Mouse (Mus musculus) ES-Bruce4 (cell line): ENCODE measurements around the gene Hmgb2. TPM values are rescaled to one million over a fixed set of nuclear protein-coding genes. Genes with fewer than 3 reads are reported as not detected.
A peak's percentile ranks its signal among the peaks of the same experiment; 100 is the strongest.

Source experiments
- H3K27ac ChIP-seq: 2 replicates; pipeline ENCODE4 v1.5.1; 2012; ENCODE audit warnings: low read length, inconsistent platforms; ENCODE audit not compliant: insufficient read depth
- H3K27me3 ChIP-seq: 2 replicates; pipeline ENCODE4 v1.6.1; 2012; ENCODE audit warnings: mild to moderate bottlenecking, low read length, inconsistent platforms; ENCODE audit not compliant: control insufficient read depth, poor library complexity, insufficient read depth, severe bottlenecking
- H3K36me3 ChIP-seq: 2 replicates; pipeline ENCODE4 v1.6.1; 2012; ENCODE audit warnings: inconsistent platforms, mild to moderate bottlenecking, low read length, moderate library complexity; ENCODE audit not compliant: control insufficient read depth, poor library complexity, insufficient read depth, severe bottlenecking
- H3K4me1 ChIP-seq: one replicate; pipeline ENCODE4 v1.8.1; 2011; ENCODE audit warnings: low read length; ENCODE audit not compliant: control insufficient read depth, insufficient read depth
- H3K4me3 ChIP-seq: 2 replicates; pipeline ENCODE4 v1.5.1; 2011; ENCODE audit warnings: low read depth, mild to moderate bottlenecking, low read length
- H3K9ac ChIP-seq: 2 replicates; pipeline ENCODE4 v1.6.1; 2012; ENCODE audit warnings: low read depth, mild to moderate bottlenecking, inconsistent platforms; ENCODE audit not compliant: poor library complexity, severe bottlenecking
- H3K9me3 ChIP-seq: replicated peaks from 2 replicates; pipeline ENCODE4 v1.6.1; 2012; ENCODE audit warnings: mild to moderate bottlenecking, low read length, inconsistent platforms; ENCODE audit not compliant: control insufficient read depth, poor library complexity, insufficient read depth, severe bottlenecking
- CTCF ChIP-seq: IDR thresholded peaks from one replicate; pipeline ENCODE4 v1.8.1; 2011; ENCODE audit warnings: low read depth, low read length
- EP300 ChIP-seq: IDR thresholded peaks from 2 replicates; pipeline ENCODE4 v1.6.1; 2011; ENCODE audit warnings: low read depth, low read length; ENCODE audit not compliant: insufficient read depth
- POLR2A ChIP-seq: IDR thresholded peaks from one replicate; pipeline ENCODE4 v1.8.1; 2011; ENCODE audit warnings: low read length; ENCODE audit not compliant: insufficient read depth
- polyA plus RNA-seq: library from polyadenylated mRNA; stranded (reverse); fragments of >200 nt; gene quantifications from 2 replicates; pipeline ENCODE4 v1.2.4, GENCODE M21; 2011; ENCODE audit warnings: low read depth; ENCODE audit not compliant: missing spikeins, insufficient read depth, insufficient read length

The Hmgb2 gene
- polyA plus RNA-seq, 1 experiment = 235 TPM

DNA sequence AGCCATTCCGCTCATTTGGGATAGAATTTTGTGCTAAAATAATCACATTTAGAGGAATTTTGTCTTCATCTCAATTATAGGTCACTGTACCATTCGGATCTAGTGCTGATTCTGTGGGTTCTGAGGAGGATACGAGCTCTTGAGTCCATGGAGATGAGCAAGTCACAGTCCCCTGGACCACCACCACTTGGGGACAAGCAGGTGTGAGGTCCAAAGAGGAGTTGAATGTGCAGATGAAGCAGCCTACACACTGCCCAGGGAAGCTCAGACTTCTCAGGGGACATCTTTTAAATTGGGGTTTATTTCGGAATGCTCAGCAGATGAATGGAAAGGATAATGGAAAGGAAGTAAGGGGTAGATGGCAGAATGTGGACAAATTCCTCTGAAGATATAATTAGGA lies 21.4 kb downstream of the Hmgb2 start:
- H3K27me3 ChIP-seq = no peaks in the 10 kb centered on the region
- no peak overlapping the region for H3K4me3 ChIP-seq
- TF ChIP-seq POLR2A = no peak
- TF ChIP-seq EP300 = no peak
- TF ChIP-seq CTCF = no peak
- no peaks in the 10 kb centered on the region; the same call in 1 of the 2 replicates for H3K36me3 ChIP-seq
- H3K27ac ChIP-seq = no peak overlapping the region
- no peaks in the 10 kb centered on the region for H3K9me3 ChIP-seq
- no peak overlapping the region for H3K9ac ChIP-seq
- H3K4me1 ChIP-seq = no peaks in the 10 kb centered on the region

DNA sequence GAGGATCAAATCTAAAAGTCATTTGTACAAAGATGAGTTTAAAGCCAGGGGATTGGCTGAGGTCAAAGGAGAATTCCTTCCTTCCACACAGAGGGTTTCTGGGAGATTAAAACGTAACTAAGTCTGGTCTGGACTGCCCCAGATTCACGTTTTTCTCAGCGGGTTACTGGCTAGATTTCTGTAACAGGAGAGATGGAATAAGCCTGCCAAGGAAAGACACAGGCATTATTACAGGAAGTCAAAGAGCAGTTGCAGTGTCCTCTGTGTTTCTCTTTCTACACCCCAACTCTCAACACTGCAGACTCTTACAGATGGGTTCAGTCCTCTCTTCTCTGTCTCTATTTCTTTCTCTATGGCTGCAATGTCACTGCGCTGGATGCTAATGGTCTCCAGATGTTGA lies 22.8 kb downstream of the Hmgb2 start:
- Histone ChIP-seq H3K36me3 (no peaks in the 10 kb centered on the region; the same call in 1 of the 2 replicates), H3K9ac (no peak overlapping the region), H3K27me3 (no peaks in the 10 kb centered on the region), H3K27ac (no peak overlapping the region), H3K9me3 (no peaks in the 10 kb centered on the region), H3K4me1 (no peaks in the 10 kb centered on the region), H3K4me3 (no peak overlapping the region)
- TF ChIP-seq POLR2A (no peak), EP300 (no peak), CTCF (no peak)

DNA sequence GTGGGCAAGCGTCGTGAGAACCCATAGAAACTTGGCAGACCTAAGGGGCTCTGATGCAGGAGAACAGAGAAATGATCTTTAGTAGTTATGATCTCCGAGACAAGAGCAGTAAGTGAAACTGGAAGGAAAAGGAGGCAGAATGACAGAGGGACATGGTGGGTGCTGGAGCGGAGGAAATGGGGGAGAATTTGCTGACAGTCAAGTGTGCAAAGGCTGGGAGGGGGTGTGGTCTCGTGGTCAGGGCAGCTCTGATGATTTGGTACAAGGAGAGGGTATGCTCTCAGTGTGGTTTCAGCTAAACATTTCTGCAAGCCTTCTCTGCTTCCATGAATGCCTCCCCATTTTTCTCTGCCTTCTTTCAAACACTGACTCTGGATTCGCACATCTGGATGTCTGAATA lies 24.5 kb downstream of the Hmgb2 start:
- H3K4me3 ChIP-seq = no peak overlapping the region
- H3K9me3 ChIP-seq = no peaks in the 10 kb centered on the region
- TF ChIP-seq EP300 (no peak), POLR2A (no peak), CTCF (no peak)
- H3K27me3 ChIP-seq = no peaks in the 10 kb centered on the region
- no peak overlapping the region for H3K9ac ChIP-seq
- no peaks in the 10 kb centered on the region for H3K4me1 ChIP-seq
- no peak overlapping the region for H3K27ac ChIP-seq
- H3K36me3 ChIP-seq = no peaks in the 10 kb centered on the region; the same call in 1 of the 2 replicates

DNA sequence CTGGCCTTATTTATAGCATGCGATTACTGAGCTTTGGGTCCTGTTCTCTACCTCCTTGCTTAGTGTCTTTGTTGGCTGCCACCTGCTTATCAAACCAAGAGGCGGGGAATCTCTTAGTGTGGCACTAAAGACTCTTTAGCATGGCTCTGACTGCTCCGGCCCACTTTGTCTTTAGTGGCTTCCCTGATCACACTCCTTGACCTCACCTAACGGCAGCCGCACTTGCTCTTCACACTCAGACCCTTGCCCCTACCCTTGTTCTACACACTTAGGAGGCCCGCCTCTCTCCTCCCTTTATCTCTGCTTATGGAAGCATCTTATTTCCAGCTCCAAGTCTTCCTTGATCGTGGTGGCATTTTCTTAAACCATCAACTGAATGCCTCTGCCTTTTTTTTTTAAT lies 26.9 kb downstream of the Hmgb2 start:
- no peak overlapping the region for H3K4me3 ChIP-seq

DNA sequence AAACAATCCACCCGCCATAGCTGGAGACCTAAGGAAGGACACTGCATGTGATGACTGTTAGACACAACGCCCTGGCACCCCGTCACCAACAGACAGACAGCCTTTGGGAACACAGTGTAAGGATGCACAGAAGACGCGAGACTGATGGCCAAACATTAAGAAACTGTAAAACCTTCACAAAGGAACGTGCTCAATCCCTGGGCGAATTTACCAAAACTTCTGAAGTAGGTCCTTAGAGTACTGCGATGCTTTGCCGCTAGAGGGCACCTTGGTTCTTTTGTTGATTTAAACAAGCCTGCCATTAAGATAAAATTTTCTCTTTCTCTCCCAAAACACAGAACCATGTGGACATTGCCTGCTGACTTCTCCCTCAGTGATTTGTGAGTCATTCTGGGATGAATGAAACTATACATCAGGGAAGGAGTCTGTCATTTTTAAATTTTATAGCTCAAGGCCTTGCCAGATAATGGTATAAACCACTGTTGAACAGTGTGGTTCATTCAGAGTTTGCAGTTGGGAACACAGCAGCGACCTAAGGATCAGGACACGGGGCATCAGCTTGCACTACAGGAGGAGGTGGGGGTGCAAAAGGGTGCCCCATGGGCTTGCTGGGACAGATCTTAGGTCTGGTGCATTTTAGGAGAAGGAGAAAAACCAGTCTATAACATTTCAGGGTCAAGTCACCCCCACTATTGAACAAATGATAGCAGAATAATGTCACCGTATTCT lies 28.6 kb downstream of the Hmgb2 start:
- Histone ChIP-seq H3K4me3 (no peak overlapping the region), H3K9ac (no peak overlapping the region), H3K27me3 (no peaks in the 10 kb centered on the region), H3K36me3 (no peaks in the 10 kb centered on the region; the same call in 1 of the 2 replicates), H3K9me3 (no peaks in the 10 kb centered on the region), H3K27ac (no peak overlapping the region), H3K4me1 (no peaks in the 10 kb centered on the region)
- no peak for TF ChIP-seq EP300
- TF ChIP-seq POLR2A = no peak
- peak; percentile 26 for TF ChIP-seq CTCF

More for the DNA sequence above, 26.9 kb downstream of the Hmgb2 start:
- H3K4me1 ChIP-seq = no peaks in the 10 kb centered on the region
- no peaks in the 10 kb centered on the region for H3K9me3 ChIP-seq
- no peaks in the 10 kb centered on the region; the same call in 1 of the 2 replicates for H3K36me3 ChIP-seq
- H3K9ac ChIP-seq = no peak overlapping the region
- no peak overlapping the region for H3K27ac ChIP-seq
- no peaks in the 10 kb centered on the region for H3K27me3 ChIP-seq
- no peak for TF ChIP-seq POLR2A
- TF ChIP-seq CTCF = no peak
- no peak for TF ChIP-seq EP300

DNA sequence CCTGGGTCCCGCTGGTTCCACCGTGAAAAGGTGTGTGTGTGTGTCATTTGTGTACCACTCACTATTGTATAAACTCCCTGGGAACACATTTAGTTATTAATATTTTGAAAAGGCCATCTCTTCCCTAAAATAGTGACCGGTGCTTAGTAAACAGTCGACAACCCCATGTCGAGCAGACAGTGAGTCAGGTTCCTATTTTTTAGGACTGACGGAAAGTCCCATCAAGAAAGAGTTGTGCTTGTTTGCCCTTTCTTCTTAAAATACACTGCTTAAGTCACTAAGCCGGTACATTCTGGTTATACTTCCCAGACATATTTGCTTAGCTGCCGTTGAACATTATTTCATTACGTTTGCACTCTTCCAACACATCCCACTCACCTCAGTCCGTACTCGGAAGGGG lies 29.2 kb downstream of the Hmgb2 start:
- H3K9ac ChIP-seq = no peak overlapping the region
- TF ChIP-seq CTCF = no peak
- no peak for TF ChIP-seq EP300
- no peak for TF ChIP-seq POLR2A
- no peaks in the 10 kb centered on the region for H3K4me1 ChIP-seq
- no peaks in the 10 kb centered on the region for H3K9me3 ChIP-seq
- no peak overlapping the region for H3K27ac ChIP-seq
- no peak overlapping the region for H3K4me3 ChIP-seq
- no peaks in the 10 kb centered on the region for H3K27me3 ChIP-seq
- H3K36me3 ChIP-seq = no peaks in the 10 kb centered on the region; the same call in 1 of the 2 replicates
